Mouse (Mus musculus) hindbrain, embryonic 12.5 days (tissue): ENCODE measurements around the gene Gm10277. TPM values are rescaled to one million over a fixed set of nuclear protein-coding genes. Genes with fewer than 3 reads are reported as not detected.
A peak's percentile ranks its signal among the peaks of the same experiment; 100 is the strongest.
"Not testable (repeated sequence)": the region's sequence is repeated elsewhere in the genome, so short reads cannot be mapped to it uniquely, and the experiment has no call there.

ENCODE experiments used
- ATAC-seq: fragments of 200-750 bp; cut with Nextera tagmentation; 2 replicates; pipeline ENCODE4 v1.8.0; 2017; ENCODE audit warnings: moderate TSS enrichment; ENCODE audit not compliant: low FRiP score
- H3K27ac ChIP-seq: fragments of 300-500 bp; sonication (generic); 2 replicates; pipeline ENCODE4 v1.5.1; 2016; ENCODE audit warnings: mild to moderate bottlenecking
- H3K27me3 ChIP-seq: fragments of 300-500 bp; sonication (generic); 2 replicates; pipeline ENCODE4 v1.6.1; 2016; ENCODE audit warnings: mild to moderate bottlenecking
- H3K36me3 ChIP-seq: fragments of 300-500 bp; sonication (generic); 2 replicates; pipeline ENCODE4 v1.6.1; 2016; ENCODE audit warnings: mild to moderate bottlenecking
- H3K4me1 ChIP-seq: fragments of 300-500 bp; sonication (generic); 2 replicates; pipeline ENCODE4 v1.6.1; 2016
- H3K4me2 ChIP-seq: fragments of 300-500 bp; sonication (generic); replicated peaks from 2 replicates; pipeline ENCODE4 v1.6.1; 2016; ENCODE audit warnings: mild to moderate bottlenecking
- H3K4me3 ChIP-seq: fragments of 300-500 bp; sonication (generic); 2 replicates; pipeline ENCODE4 v1.5.1; 2016; ENCODE audit warnings: mild to moderate bottlenecking
- H3K9ac ChIP-seq: fragments of 300-500 bp; sonication (generic); 2 replicates; pipeline ENCODE4 v1.6.1; 2016; ENCODE audit warnings: mild to moderate bottlenecking, moderate library complexity
- H3K9me3 ChIP-seq: fragments of 300-500 bp; sonication (generic); replicated peaks from 2 replicates; pipeline ENCODE4 v1.6.1; 2016; ENCODE audit warnings: mild to moderate bottlenecking
- WGBS: fragments of 180-500 bp; shearing (Covaris S2); methylation state at CpG from one replicate; pipeline ENCODE4 v1.1.7; 2016; 5-methylcytosine and 5-hydroxymethylcytosine counted together
- polyA plus RNA-seq: library from polyadenylated mRNA; unstranded; fragments of >200 nt; fragmentation: Nextera tagmentation; extraction: Ambion mirVana; gene quantifications from 2 replicates; pipeline ENCODE4 v1.2.1, GENCODE M21; 2016

Gene Gm10277
- polyA plus RNA-seq, 1 experiment from 2014 or later = 2.9 TPM

- no peak overlapping the region for H3K27ac ChIP-seq
- ATAC-seq = no peak
- H3K4me1 ChIP-seq = peaks cover 36% of the 10 kb centered on the region
Measured at GRCm38 (mm10) chr11:77764694-77765458, 22.7 kb downstream of the Gm10277 start.

GRCm38 (mm10) chr11:77763673-77764340, 23.7 kb downstream of the Gm10277 start:
- peak; percentile 76 for ATAC-seq
- WGBS = 3% methylated on average over 26 of the region's 26 CpGs
- Histone ChIP-seq H3K4me3 (peak overlapping the region; percentile 89), H3K4me1 (peaks cover 36% of the 10 kb centered on the region), H3K9ac (peak overlapping the region; percentile 98), H3K36me3 (no peaks in the 10 kb centered on the region), H3K27ac (peak overlapping the region; percentile 95), H3K9me3 (no peaks in the 10 kb centered on the region), H3K4me2 (peak overlapping the region; percentile 84), H3K27me3 (no peaks in the 10 kb centered on the region; the same call in 1 of the 2 replicates)

More at GRCm38 (mm10) chr11:77764694-77765458, 22.7 kb downstream of the Gm10277 start:
- peak overlapping the region; percentile 89 for H3K4me3 ChIP-seq
- peak overlapping the region; percentile 98 for H3K9ac ChIP-seq
- WGBS = 48% methylated on average over 9 of the region's 9 CpGs
- no peaks in the 10 kb centered on the region for H3K36me3 ChIP-seq
- peak overlapping the region; percentile 84 for H3K4me2 ChIP-seq
- H3K27me3 ChIP-seq = no peaks in the 10 kb centered on the region; the same call in 1 of the 2 replicates
- H3K9me3 ChIP-seq = no peaks in the 10 kb centered on the region

- peak within 1 kb of the TSS; percentile 89 for H3K4me3 ChIP-seq
- peak; percentile 87 for ATAC-seq
- 2% methylated on average over 67 of the region's 79 CpGs for WGBS
Measured at GRCm38 (mm10) chr11:77762783-77763672, 24.5 kb downstream of the Gm10277 start, which contains the start of gene Myo18a. Myo18a (plus strand) TSS chr11:77763246.

GRCm38 (mm10) chr11:77760031-77760430, 27.5 kb downstream of the Gm10277 start:
- H3K27ac ChIP-seq = no peak overlapping the region
- H3K4me2 ChIP-seq = no peak overlapping the region
- WGBS = 87% methylated on average over 4 of the region's 4 CpGs
- H3K4me1 ChIP-seq = peaks cover 16% of the 10 kb centered on the region
- H3K4me3 ChIP-seq = no peak overlapping the region
- no peak for ATAC-seq
- H3K9ac ChIP-seq = no peak overlapping the region
- H3K36me3 ChIP-seq = no peaks in the 10 kb centered on the region
- H3K27me3 ChIP-seq = no peaks in the 10 kb centered on the region; the same call in 1 of the 2 replicates
- no peaks in the 10 kb centered on the region for H3K9me3 ChIP-seq

More at GRCm38 (mm10) chr11:77762783-77763672, 24.5 kb downstream of the Gm10277 start, which contains the start of gene Myo18a:
- Histone ChIP-seq H3K9ac (peak within 1 kb of the TSS; percentile 98), H3K36me3 (no peaks in the 10 kb centered on the region), H3K9me3 (no peaks in the 10 kb centered on the region), H3K4me2 (peak within 1 kb of the TSS; percentile 84), H3K27ac (peak within 1 kb of the TSS; percentile 95), H3K27me3 (no peaks in the 10 kb centered on the region; the same call in 1 of the 2 replicates), H3K4me1 (peaks cover 36% of the 10 kb centered on the region)

GRCm38 (mm10) chr11:77753469-77753868, 34.1 kb downstream of the Gm10277 start:
- Histone ChIP-seq H3K4me3 (no peak overlapping the region), H3K9me3 (no peaks in the 10 kb centered on the region), H3K36me3 (no peaks in the 10 kb centered on the region), H3K4me1 (no peaks in the 10 kb centered on the region), H3K4me2 (no peak overlapping the region), H3K27ac (no peak overlapping the region), H3K27me3 (no peaks in the 10 kb centered on the region), H3K9ac (no peak overlapping the region)
- WGBS = 78% methylated on average over 3 of the region's 3 CpGs
- no peak for ATAC-seq

GRCm38 (mm10) chr11:77752525-77752924, 35.0 kb downstream of the Gm10277 start:
- no peaks in the 10 kb centered on the region for H3K9me3 ChIP-seq
- no peak overlapping the region for H3K4me2 ChIP-seq
- H3K9ac ChIP-seq = no peak overlapping the region
- H3K4me1 ChIP-seq = no peaks in the 10 kb centered on the region
- H3K27me3 ChIP-seq = no peaks in the 10 kb centered on the region
- H3K4me3 ChIP-seq = no peak overlapping the region
- no peak overlapping the region for H3K27ac ChIP-seq
- no peaks in the 10 kb centered on the region for H3K36me3 ChIP-seq
- WGBS = 80% methylated on average over 5 of the region's 5 CpGs
- ATAC-seq = no peak

- H3K4me3 ChIP-seq = no peak overlapping the region
- WGBS = 82% methylated on average over 5 of the region's 5 CpGs
- H3K9me3 ChIP-seq = no peaks in the 10 kb centered on the region
- H3K36me3 ChIP-seq = no peaks in the 10 kb centered on the region
- H3K27ac ChIP-seq = no peak overlapping the region
- H3K4me2 ChIP-seq = no peak overlapping the region
- no peak overlapping the region for H3K9ac ChIP-seq
- no peaks in the 10 kb centered on the region for H3K4me1 ChIP-seq
- ATAC-seq = no peak
- H3K27me3 ChIP-seq = no peaks in the 10 kb centered on the region
Measured at GRCm38 (mm10) chr11:77748996-77749395, 38.6 kb downstream of the Gm10277 start.

- H3K4me2 ChIP-seq, H3K4me1 ChIP-seq, H3K36me3 ChIP-seq, ATAC-seq, H3K9me3 ChIP-seq, H3K4me3 ChIP-seq, H3K9ac ChIP-seq, H3K27ac ChIP-seq, H3K27me3 ChIP-seq: not testable (repeated sequence)
- WGBS = 96% methylated on average over 13 of the region's 15 CpGs
Measured at GRCm38 (mm10) chr11:77747103-77747502, 40.4 kb downstream of the Gm10277 start.

GRCm38 (mm10) chr11:77746652-77747051, 40.9 kb downstream of the Gm10277 start:
- 91% methylated on average over 4 of the region's 4 CpGs for WGBS
- Histone ChIP-seq H3K9ac (no peak overlapping the region), H3K36me3 (no peaks in the 10 kb centered on the region), H3K27me3 (no peaks in the 10 kb centered on the region), H3K27ac (no peak overlapping the region), H3K4me2 (no peak overlapping the region), H3K4me1 (no peaks in the 10 kb centered on the region), H3K4me3 (no peak overlapping the region), H3K9me3 (no peaks in the 10 kb centered on the region)
- no peak for ATAC-seq

- Histone ChIP-seq H3K4me3 (no peak overlapping the region), H3K27ac (no peak overlapping the region), H3K9me3 (no peaks in the 10 kb centered on the region), H3K9ac (no peak overlapping the region), H3K4me1 (no peaks in the 10 kb centered on the region), H3K4me2 (no peak overlapping the region), H3K36me3 (no peaks in the 10 kb centered on the region), H3K27me3 (no peaks in the 10 kb centered on the region)
- WGBS = 36% methylated on average over 6 of the region's 6 CpGs
- ATAC-seq = no peak
Measured at GRCm38 (mm10) chr11:77743966-77744365, 43.6 kb downstream of the Gm10277 start.

- 51% methylated on average over 7 of the region's 7 CpGs for WGBS
- H3K36me3 ChIP-seq = no peaks in the 10 kb centered on the region
Measured at GRCm38 (mm10) chr11:77738555-77738954, 49.0 kb downstream of the Gm10277 start.

GRCm38 (mm10) chr11:77737289-77737688, 50.3 kb downstream of the Gm10277 start:
- Histone ChIP-seq H3K9me3 (no peaks in the 10 kb centered on the region), H3K36me3 (no peaks in the 10 kb centered on the region), H3K4me2 (no peak overlapping the region), H3K9ac (no peak overlapping the region), H3K27me3 (no peaks in the 10 kb centered on the region), H3K27ac (no peak overlapping the region), H3K4me1 (no peaks in the 10 kb centered on the region), H3K4me3 (no peak overlapping the region)
- ATAC-seq = no peak
- WGBS = 1% methylated on average over 6 of the region's 6 CpGs

More at GRCm38 (mm10) chr11:77738555-77738954, 49.0 kb downstream of the Gm10277 start:
- Histone ChIP-seq H3K9me3 (no peaks in the 10 kb centered on the region), H3K4me2 (no peak overlapping the region), H3K4me1 (no peaks in the 10 kb centered on the region), H3K9ac (no peak overlapping the region), H3K27ac (no peak overlapping the region), H3K4me3 (no peak overlapping the region), H3K27me3 (no peaks in the 10 kb centered on the region)
- no peak for ATAC-seq
